20 mouse cellular contexts compared by ENCODE assay signal in the genomic region with DNA sequence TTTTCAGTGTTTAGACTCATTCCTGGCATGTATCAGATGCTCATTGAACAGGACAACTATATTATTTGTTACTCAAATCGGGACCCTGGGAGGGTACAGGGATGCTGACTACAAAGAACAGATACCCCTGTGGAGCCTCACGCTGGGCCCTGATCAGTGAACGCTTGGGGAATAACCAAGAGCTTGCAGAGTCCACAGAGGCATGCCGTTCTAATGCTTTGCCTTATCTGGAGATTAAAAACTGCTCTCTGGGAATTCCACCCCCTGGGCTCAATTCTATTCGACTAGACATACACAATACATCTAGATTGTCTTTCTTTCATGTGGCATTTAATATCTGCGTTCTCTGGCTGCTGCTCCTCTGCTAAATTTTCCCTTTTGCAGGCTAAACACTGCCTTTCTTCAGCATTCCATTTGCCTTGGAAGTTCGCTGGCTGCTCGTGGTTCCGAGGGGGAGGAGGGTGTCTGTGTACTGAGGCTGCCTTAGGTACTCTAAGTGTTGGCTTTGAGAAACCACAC.
DNase-seq lines count a peak whose midpoint lies in the region; ATAC-seq and TF ChIP-seq lines count a peak whose summit lies in the region.
"Had no signal": no experiment of that assay in that cellular context is flagged by ENCODE, and none has a peak within 500 bp of the region (broad histone marks: within the 10 kb centered on the region; RNA-seq: fewer than 3 reads in every experiment).

No protein-coding gene starts in this region.

- DNase-seq in heart, adult 11 months, result peak; percentile 86
- no peak for DNase-seq in heart, adult 8-10 months (ENCODE audit: low spot score)
- peak; percentile 34 for DNase-seq in lung, embryonic 14.5 days
- DNase-seq in lung, adult 18-20 months, result no peak
- DNase-seq: adrenal gland, adult 2 months; adrenal gland, postnatal 25 days; cerebellum, adult 2 months; cerebellum, postnatal 10 days; embryo, embryonic 11 days; gastrocnemius, postnatal 25 days; heart, postnatal 10 days; heart, postnatal 4 days; kidney, adult 2 months had no signal

- no peaks in the 10 kb centered on the region for H3K36me3 ChIP-seq in lung, embryonic 14.5 days (ENCODE audit: insufficient read depth)
- H3K36me3 ChIP-seq in embryonic facial prominence, embryonic 12.5 days, result no peaks in the 10 kb centered on the region
- H3K36me3 ChIP-seq in hindbrain, embryonic 13.5 days, result no peaks in the 10 kb centered on the region
- H3K36me3 ChIP-seq: forebrain, embryonic 15.5 days; heart, embryonic 12.5 days; hindbrain, embryonic 12.5 days had no signal

- no peak overlapping the region for H3K9ac ChIP-seq in lung, embryonic 14.5 days
- H3K9ac ChIP-seq in embryonic facial prominence, embryonic 12.5 days, result no peak overlapping the region
- H3K9ac ChIP-seq in hindbrain, embryonic 13.5 days, result no peak overlapping the region
- H3K9ac ChIP-seq: forebrain, embryonic 15.5 days; heart, embryonic 12.5 days; hindbrain, embryonic 12.5 days had no signal

- ATAC-seq in lung, embryonic 14.5 days (ENCODE audit: insufficient read depth), result no peak
- no peak for ATAC-seq in embryonic facial prominence, embryonic 12.5 days (ENCODE audit: insufficient number of reproducible peaks, insufficient read depth, low FRiP score, low TSS enrichment)
- no peak for ATAC-seq in hindbrain, embryonic 13.5 days (ENCODE audit: low FRiP score)
- ATAC-seq: forebrain, embryonic 15.5 days; hindbrain, postnatal 0 days had no signal

- no peaks in the 10 kb centered on the region for H3K27me3 ChIP-seq in lung, embryonic 14.5 days (ENCODE audit: insufficient read depth, low read length)
- H3K27me3 ChIP-seq in embryonic facial prominence, embryonic 12.5 days, result no peaks in the 10 kb centered on the region
- H3K27me3 ChIP-seq in hindbrain, embryonic 13.5 days, result 0 out of 2 replicates have a peak, but pooled peaks cover 3% of the 10 kb centered on the region
- H3K27me3 ChIP-seq: CH12.LX; forebrain, embryonic 15.5 days had no signal

- no peak overlapping the region for H3K4me2 ChIP-seq in lung, embryonic 14.5 days
- no peak overlapping the region for H3K4me2 ChIP-seq in embryonic facial prominence, embryonic 12.5 days (replicated peaks)
- no peak overlapping the region for H3K4me2 ChIP-seq in hindbrain, embryonic 13.5 days
- H3K4me2 ChIP-seq: forebrain, embryonic 15.5 days; hindbrain, embryonic 12.5 days had no signal

- no peaks in the 10 kb centered on the region for H3K9me3 ChIP-seq in lung, embryonic 14.5 days (ENCODE audit: low read depth, low read length)
- no peaks in the 10 kb centered on the region for H3K9me3 ChIP-seq in embryonic facial prominence, embryonic 12.5 days
- H3K9me3 ChIP-seq in hindbrain, embryonic 13.5 days, result no peaks in the 10 kb centered on the region
- H3K9me3 ChIP-seq: forebrain, embryonic 15.5 days; heart, embryonic 12.5 days; hindbrain, embryonic 12.5 days had no signal

- H3K4me1 ChIP-seq in lung, embryonic 14.5 days (ENCODE audit: insufficient read depth), result peaks cover 5% of the 10 kb centered on the region; the same call in 1 of the 2 replicates
- peaks cover 29% of the 10 kb centered on the region for H3K4me1 ChIP-seq in embryonic facial prominence, embryonic 12.5 days
- H3K4me1 ChIP-seq in hindbrain, embryonic 13.5 days (replicated peaks), result peaks cover 4% of the 10 kb centered on the region; the same call in 1 of the 2 replicates

- no peak overlapping the region for H3K4me3 ChIP-seq in lung, embryonic 14.5 days (ENCODE audit: low read depth, low read length)
- no peak overlapping the region for H3K4me3 ChIP-seq in embryonic facial prominence, embryonic 12.5 days
- H3K4me3 ChIP-seq in hindbrain, embryonic 13.5 days, result no peak overlapping the region
- H3K4me3 ChIP-seq: forebrain, embryonic 15.5 days; heart, embryonic 12.5 days; hindbrain, embryonic 12.5 days had no signal

- WGBS in lung, embryonic 14.5 days, result 30% methylated on average over 9 of the region's 9 CpGs
- 19% methylated on average over 9 of the region's 9 CpGs for WGBS in embryonic facial prominence, embryonic 12.5 days
- 31% methylated on average over 9 of the region's 9 CpGs for WGBS in hindbrain, embryonic 13.5 days

- TF ChIP-seq CTCF in lung, embryonic 14.5 days (IDR thresholded peaks at IDR 0.05; ENCODE audit: low read depth), result no peak

- no peak overlapping the region for H3K27ac ChIP-seq in lung, embryonic 14.5 days (ENCODE audit: low read depth)
- H3K27ac ChIP-seq in embryonic facial prominence, embryonic 12.5 days, result peak overlapping the region; percentile 4; the same call in 1 of the 2 replicates
- H3K27ac ChIP-seq in hindbrain, embryonic 13.5 days, result no peak overlapping the region
- H3K27ac ChIP-seq: forebrain, embryonic 15.5 days; hindbrain, embryonic 12.5 days; hindbrain, postnatal 0 days had no signal

Comparison
In these comparisons a context has a peak if more than half of its experiments do, and no peak if none do; other contexts are left out.
1. DNase-seq: peak in heart, adult 11 months (single experiment) and lung, embryonic 14.5 days (single experiment); none in heart, adult 8-10 months (single experiment) and lung, adult 18-20 months (0 of 2).